Mouse (Mus musculus) left cerebral cortex, adult 11 months (tissue): ENCODE measurements at regions not wholly inside any gene's neighbourhood (a gene's known extent, or its start where the extent isn't known, plus 50 kb on each side); places are given as distances from the start of the nearest gene placed in this dataset.

Experiments used
- DNase-seq: peaks from one replicate; pipeline ENCODE4 v3.0.0; 2022; ENCODE audit warnings: low spot score

DNA sequence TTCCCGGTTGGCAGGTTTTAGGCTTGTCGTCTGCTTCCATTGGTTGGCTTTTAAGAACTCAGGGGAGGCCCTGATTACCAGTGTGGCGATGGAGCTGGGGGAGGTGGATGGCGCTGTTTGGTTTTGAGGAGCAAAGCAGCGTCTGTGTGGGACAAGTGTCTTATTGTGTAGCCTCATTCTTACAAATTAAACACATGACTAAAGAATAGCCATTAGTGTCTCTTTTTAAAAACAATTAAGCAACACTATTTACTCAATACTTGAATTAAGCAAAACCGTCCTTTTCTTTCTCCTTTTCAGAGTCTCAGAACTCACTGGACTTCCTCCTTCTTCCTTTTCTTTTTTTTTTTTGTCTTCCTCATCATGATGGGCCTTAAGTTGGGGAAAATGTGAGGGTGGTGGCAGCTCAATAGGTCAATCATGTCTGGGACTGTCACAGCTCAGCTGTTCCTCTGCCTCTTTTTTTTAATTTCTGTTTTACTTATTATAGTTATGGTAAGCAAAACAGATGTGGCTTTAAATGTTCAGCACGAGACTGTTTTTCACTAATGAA lies 89.1 kb downstream of the Kcnrg start:
- no peak for DNase-seq

- DNase-seq, result no peak
These were observed 89.8 kb downstream of the Kcnrg start for GRCm38 (mm10) chr14:61696886-61697554.

DNA sequence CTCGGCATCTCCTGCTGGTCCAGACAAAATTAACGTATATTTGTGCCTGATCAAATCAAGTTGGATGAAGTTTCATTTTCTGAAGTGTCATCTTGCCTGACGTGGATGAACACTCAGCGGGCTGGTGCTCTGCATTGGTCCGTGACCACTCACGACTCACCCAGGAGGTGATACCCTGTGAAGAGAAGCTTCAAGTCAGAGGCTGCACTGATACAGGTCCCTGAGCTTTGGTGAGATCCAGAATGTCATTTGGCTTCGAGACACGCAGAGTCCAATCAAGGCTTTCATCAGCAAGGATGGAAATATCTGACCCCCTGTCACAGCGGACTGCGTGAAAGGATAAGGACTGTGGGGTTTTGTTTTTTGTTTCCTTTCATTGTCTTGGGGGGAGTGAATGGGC lies 90.4 kb downstream of the Kcnrg start:
- DNase-seq, result no peak

DNA sequence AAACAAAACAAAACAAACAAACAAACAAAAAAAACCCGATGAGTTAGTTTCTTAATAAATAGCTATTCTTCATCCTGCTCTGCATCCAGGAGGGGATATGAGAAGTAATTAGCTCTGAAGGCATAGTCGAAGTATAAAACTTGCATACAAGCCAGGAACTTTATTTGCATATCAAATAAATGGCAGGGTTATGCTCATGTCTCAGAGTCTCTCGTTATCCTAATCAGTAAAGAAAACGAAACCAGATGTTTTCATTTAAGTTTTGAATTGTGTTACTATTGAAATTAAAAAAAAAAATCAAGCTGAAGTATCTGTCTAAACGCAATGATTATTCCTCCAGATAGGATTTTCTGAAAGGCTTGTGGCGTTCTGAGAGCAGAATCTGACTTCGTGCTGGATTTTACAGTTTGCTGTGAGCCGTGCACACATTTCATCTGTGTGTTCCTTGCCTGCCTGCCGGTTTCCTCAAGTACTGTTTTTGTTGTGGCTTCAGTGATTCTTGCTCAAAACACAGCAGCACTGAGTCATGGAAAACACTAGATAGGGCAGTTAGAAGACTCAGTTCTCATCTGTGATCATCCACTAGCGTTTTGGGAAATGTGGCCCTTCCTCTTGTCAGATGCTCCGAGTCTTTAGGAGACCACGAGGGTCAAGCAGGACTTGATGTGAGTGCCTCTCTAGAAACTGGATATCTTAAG lies 91.2 kb downstream of the Kcnrg start:
- DNase-seq, result no peak

DNA sequence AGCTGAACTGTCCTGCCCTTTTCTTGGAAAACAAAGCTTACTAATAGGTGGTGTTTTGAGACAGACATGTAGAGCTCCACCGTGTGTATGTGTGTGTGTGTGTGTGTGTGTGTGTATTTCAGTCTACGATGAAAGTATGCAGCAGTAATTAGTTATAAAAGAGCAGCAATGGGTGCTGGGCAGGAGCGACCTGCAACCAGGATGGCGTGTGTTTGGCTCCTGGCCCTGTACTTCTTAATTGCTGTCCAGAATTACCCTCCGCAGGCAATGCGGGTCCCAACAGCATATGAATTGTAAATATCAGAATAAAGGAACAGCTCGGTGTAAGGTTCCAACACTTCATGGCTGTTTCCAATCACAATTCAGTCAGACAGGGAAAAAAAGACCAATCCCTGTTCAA lies 92.4 kb downstream of the Kcnrg start:
- DNase-seq, result no peak

GRCm38 (mm10) chr14:61701131-61701530 lies 93.9 kb downstream of the Kcnrg start:
- no peak for DNase-seq

GRCm38 (mm10) chr14:61703916-61704315 lies 96.7 kb downstream of the Kcnrg start:
- no peak for DNase-seq

- DNase-seq, result no peak
These were observed 99.7 kb downstream of the Kcnrg start for GRCm38 (mm10) chr14:61706984-61707383.

DNA sequence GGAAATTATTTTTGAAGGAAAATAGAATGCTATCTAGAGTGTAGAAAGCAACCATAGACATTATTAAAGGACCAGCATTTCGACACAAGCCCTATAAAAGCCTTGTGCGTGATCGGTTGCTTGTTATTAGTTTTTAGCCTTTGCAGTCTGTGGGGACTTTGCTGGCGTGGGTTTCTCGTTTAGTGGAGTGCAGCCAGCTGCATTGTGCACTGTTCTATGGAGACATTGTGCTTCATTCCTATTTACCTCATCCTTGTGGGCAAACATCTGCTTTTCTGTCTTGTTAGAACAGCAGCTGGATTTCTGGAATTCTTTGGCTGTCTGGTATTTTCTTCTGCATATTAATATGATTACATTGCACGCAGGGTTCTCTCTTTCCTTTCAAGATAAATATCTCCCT lies 101.1 kb downstream of the Kcnrg start:
- no peak for DNase-seq

GRCm38 (mm10) chr14:61715746-61716145 lies 108.5 kb downstream of the Kcnrg start:
- DNase-seq, result no peak

- no peak for DNase-seq
These were observed 111.3 kb downstream of the Kcnrg start for GRCm38 (mm10) chr14:61718392-61719124.

DNA sequence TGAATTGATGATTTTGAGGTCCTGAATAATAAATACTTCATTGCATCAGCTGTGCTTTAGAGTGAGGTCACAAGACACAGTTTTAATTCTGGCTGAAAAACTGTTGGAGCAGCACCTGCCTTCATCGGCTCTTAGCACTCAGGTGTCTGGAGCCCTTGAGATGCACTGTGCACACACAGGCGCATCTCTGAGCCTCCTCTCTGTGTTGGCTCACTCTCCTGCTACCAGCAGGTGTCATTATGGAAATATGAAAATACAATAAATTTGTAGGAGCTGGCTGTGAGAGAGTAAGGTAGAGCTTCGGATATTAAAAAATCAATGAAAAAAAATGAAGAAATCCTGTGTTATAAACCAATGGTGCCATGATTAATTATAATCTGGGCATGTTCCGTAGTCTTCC lies 114.0 kb downstream of the Kcnrg start:
- no peak for DNase-seq

DNA sequence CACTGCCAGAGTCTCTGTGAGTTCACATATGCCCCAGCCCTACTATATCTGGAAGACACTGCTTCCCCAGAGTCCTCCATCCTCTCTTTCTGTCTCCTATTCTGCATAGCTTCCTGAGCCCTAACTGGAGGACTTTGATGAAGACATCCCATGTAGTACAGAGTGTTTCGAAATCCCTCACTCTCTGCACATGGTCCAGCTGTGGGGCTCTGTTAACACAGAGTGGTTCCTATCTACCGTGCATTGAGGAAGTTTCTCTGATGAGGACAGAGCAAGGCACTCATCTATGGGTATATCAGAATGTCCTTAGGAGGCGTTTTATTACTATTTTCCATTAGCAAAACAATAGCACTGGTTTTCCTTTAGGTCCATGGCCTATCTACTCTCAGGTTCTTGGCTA lies 117.7 kb downstream of the Kcnrg start:
- no peak for DNase-seq

- no peak for DNase-seq
These were observed 121.3 kb downstream of the Kcnrg start for GRCm38 (mm10) chr14:61728562-61728961.

- DNase-seq, result no peak
These were observed 128.3 kb downstream of the Kcnrg start for GRCm38 (mm10) chr14:61735541-61735940.

GRCm38 (mm10) chr14:61736384-61737322 lies 129.4 kb downstream of the Kcnrg start:
- no peak for DNase-seq

DNA sequence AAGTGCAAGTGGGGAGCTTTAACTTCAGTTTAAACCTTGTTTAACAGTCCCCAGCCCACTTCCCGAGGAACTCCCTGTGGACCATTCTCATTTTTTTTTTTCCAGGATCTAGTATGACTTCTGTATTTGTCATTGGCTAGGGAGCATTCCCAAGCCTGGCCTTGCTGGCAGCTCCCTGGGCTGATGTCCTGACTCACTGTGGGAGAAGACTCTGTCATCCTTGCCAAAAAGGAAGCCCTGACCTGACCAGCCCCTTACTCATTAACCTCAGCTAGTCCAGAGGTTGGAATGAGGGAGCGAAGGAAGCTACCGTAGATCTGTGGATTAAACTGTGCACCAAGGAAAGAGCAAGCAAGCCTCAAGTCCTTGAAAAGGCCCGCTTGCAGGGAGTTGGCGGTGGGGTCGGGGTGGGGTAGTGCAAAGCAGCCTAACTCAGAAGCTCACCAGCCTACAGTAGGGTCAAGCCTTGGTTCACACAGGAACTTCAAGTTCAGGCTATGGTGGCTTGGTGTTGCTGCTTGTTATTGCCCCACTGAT lies 130.3 kb downstream of the Kcnrg start:
- DNase-seq, result no peak

DNA sequence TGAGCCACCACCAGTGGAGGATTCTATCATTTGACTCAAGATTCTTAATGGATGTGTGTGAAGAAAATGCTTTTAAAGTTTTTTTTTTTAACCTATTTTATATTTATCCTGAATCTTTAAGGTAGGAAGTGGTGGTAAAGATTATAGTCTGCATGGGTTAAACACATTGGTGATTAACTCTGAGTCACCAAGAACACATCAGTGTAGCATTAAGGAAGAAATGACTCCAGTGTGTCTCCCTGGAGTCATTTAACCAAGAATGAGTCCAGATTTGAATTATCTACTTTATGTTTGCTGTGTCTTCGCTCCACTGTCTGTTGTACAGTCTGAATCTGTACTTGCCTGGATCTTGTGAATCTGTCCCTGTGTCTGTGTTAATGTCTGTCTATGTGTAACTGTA lies 132.2 kb downstream of the Kcnrg start:
- DNase-seq, result no peak

GRCm38 (mm10) chr14:61743855-61744408 lies 136.7 kb downstream of the Kcnrg start:
- no peak for DNase-seq

DNA sequence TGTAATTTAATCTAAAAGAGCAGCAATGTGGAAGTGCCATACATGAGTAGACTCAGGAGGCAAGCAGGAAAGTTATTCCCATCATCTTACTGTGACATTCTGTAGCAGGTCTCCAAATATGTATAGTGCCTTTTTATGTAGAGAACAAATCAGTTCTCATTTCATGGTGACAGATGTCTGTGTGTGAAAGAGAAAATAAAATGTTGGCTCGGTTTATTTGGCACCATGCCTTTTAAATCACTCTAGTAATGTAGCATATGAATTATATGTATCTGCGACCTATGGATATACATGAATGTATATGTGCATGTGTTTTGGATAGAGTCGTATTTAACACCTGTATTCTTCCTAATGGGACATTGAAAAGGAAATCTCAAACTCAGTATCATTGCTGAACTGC lies 146.2 kb downstream of the Kcnrg start:
- DNase-seq, result no peak

DNA sequence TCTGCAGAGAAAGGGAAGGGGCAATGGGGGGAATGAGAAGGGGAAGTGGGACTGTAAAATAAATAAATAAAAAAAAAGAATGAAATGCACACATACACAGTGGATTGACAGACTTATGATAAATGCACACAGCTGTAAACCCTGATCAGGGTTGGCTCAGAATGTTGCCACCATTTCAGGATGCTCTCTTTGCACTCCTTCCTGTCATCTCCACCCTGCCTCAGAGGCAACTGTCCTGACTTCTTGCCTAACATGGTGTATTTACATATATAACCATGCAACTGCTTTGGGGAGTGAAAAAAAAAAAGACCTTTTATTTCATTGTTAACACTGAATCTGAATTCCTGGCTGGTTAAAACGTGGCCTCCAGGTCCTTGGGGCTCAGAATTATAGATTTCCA lies 149.4 kb downstream of the Kcnrg start:
- DNase-seq, result no peak
